Mouse (Mus musculus) ES-Bruce4 (cell line): ENCODE data around the gene Zranb3. TPM values are rescaled to one million over a fixed set of nuclear protein-coding genes. Genes with fewer than 3 reads are reported as not detected.

ENCODE experiments used
- H3K27ac ChIP-seq: 2 replicates; pipeline ENCODE4 v1.5.1; 2012; ENCODE audit warnings: low read length, inconsistent platforms; ENCODE audit not compliant: insufficient read depth
- H3K27me3 ChIP-seq: 2 replicates; pipeline ENCODE4 v1.6.1; 2012; ENCODE audit warnings: mild to moderate bottlenecking, low read length, inconsistent platforms; ENCODE audit not compliant: control insufficient read depth, poor library complexity, insufficient read depth, severe bottlenecking
- H3K36me3 ChIP-seq: 2 replicates; pipeline ENCODE4 v1.6.1; 2012; ENCODE audit warnings: inconsistent platforms, mild to moderate bottlenecking, low read length, moderate library complexity; ENCODE audit not compliant: control insufficient read depth, poor library complexity, insufficient read depth, severe bottlenecking
- H3K4me1 ChIP-seq: one replicate; pipeline ENCODE4 v1.8.1; 2011; ENCODE audit warnings: low read length; ENCODE audit not compliant: control insufficient read depth, insufficient read depth
- H3K4me3 ChIP-seq: 2 replicates; pipeline ENCODE4 v1.5.1; 2011; ENCODE audit warnings: low read depth, mild to moderate bottlenecking, low read length
- H3K9ac ChIP-seq: 2 replicates; pipeline ENCODE4 v1.6.1; 2012; ENCODE audit warnings: low read depth, mild to moderate bottlenecking, inconsistent platforms; ENCODE audit not compliant: poor library complexity, severe bottlenecking
- H3K9me3 ChIP-seq: replicated peaks from 2 replicates; pipeline ENCODE4 v1.6.1; 2012; ENCODE audit warnings: mild to moderate bottlenecking, low read length, inconsistent platforms; ENCODE audit not compliant: control insufficient read depth, poor library complexity, insufficient read depth, severe bottlenecking
- CTCF ChIP-seq: IDR thresholded peaks from one replicate; pipeline ENCODE4 v1.8.1; 2011; ENCODE audit warnings: low read depth, low read length
- EP300 ChIP-seq: IDR thresholded peaks from 2 replicates; pipeline ENCODE4 v1.6.1; 2011; ENCODE audit warnings: low read depth, low read length; ENCODE audit not compliant: insufficient read depth
- POLR2A ChIP-seq: IDR thresholded peaks from one replicate; pipeline ENCODE4 v1.8.1; 2011; ENCODE audit warnings: low read length; ENCODE audit not compliant: insufficient read depth
- polyA plus RNA-seq: library from polyadenylated mRNA; stranded (reverse); fragments of >200 nt; gene quantifications from 2 replicates; pipeline ENCODE4 v1.2.4, GENCODE M21; 2011; ENCODE audit warnings: low read depth; ENCODE audit not compliant: missing spikeins, insufficient read depth, insufficient read length

Zranb3 gene
- polyA plus RNA-seq, 1 experiment = 55.7 TPM

- Histone ChIP-seq H3K9ac (no peak overlapping the region), H3K36me3 (no peaks in the 10 kb centered on the region), H3K9me3 (no peaks in the 10 kb centered on the region; the same call in 1 of the 2 replicates), H3K27me3 (no peaks in the 10 kb centered on the region), H3K27ac (no peak overlapping the region), H3K4me1 (no peaks in the 10 kb centered on the region), H3K4me3 (no peak overlapping the region)
- no peak for TF ChIP-seq EP300
- TF ChIP-seq CTCF = no peak
- TF ChIP-seq POLR2A = no peak
These were observed 45.6 kb downstream of the Zranb3 start for GRCm38 (mm10) chr1:128057269-128057668.

- Histone ChIP-seq H3K27ac (no peak overlapping the region), H3K4me1 (no peaks in the 10 kb centered on the region), H3K4me3 (no peak overlapping the region), H3K27me3 (no peaks in the 10 kb centered on the region), H3K9me3 (no peaks in the 10 kb centered on the region), H3K9ac (no peak overlapping the region), H3K36me3 (no peaks in the 10 kb centered on the region)
- TF ChIP-seq EP300 = no peak
- TF ChIP-seq CTCF = no peak
- no peak for TF ChIP-seq POLR2A
These were observed 55.9 kb downstream of the Zranb3 start for GRCm38 (mm10) chr1:128046920-128047319.

GRCm38 (mm10) chr1:128046455-128046854 lies 56.4 kb downstream of the Zranb3 start:
- no peak overlapping the region for H3K4me3 ChIP-seq
- TF ChIP-seq CTCF = no peak
- TF ChIP-seq EP300 = no peak
- TF ChIP-seq POLR2A = no peak
- H3K4me1 ChIP-seq = no peaks in the 10 kb centered on the region
- no peaks in the 10 kb centered on the region for H3K9me3 ChIP-seq
- no peaks in the 10 kb centered on the region for H3K36me3 ChIP-seq
- H3K9ac ChIP-seq = no peak overlapping the region
- no peak overlapping the region for H3K27ac ChIP-seq
- no peaks in the 10 kb centered on the region for H3K27me3 ChIP-seq

GRCm38 (mm10) chr1:128044181-128044580 lies 58.7 kb downstream of the Zranb3 start:
- Histone ChIP-seq H3K9me3 (no peaks in the 10 kb centered on the region), H3K4me3 (no peak overlapping the region), H3K27me3 (no peaks in the 10 kb centered on the region), H3K27ac (no peak overlapping the region), H3K9ac (no peak overlapping the region), H3K4me1 (no peaks in the 10 kb centered on the region), H3K36me3 (no peaks in the 10 kb centered on the region)
- TF ChIP-seq CTCF = no peak
- no peak for TF ChIP-seq EP300
- no peak for TF ChIP-seq POLR2A

GRCm38 (mm10) chr1:128036296-128036695 lies 66.6 kb downstream of the Zranb3 start:
- H3K4me3 ChIP-seq = no peak overlapping the region
- H3K27ac ChIP-seq = no peak overlapping the region
- TF ChIP-seq EP300 (no peak), CTCF (no peak), POLR2A (no peak)
- no peaks in the 10 kb centered on the region for H3K9me3 ChIP-seq
- no peaks in the 10 kb centered on the region for H3K27me3 ChIP-seq
- no peaks in the 10 kb centered on the region for H3K36me3 ChIP-seq
- H3K4me1 ChIP-seq = no peaks in the 10 kb centered on the region
- H3K9ac ChIP-seq = no peak overlapping the region

- H3K9me3 ChIP-seq = no peaks in the 10 kb centered on the region
- no peak for TF ChIP-seq CTCF
- TF ChIP-seq EP300 = no peak
- TF ChIP-seq POLR2A = no peak
- no peaks in the 10 kb centered on the region for H3K36me3 ChIP-seq
- H3K9ac ChIP-seq = no peak overlapping the region
- H3K4me3 ChIP-seq = no peak overlapping the region
- no peaks in the 10 kb centered on the region for H3K4me1 ChIP-seq
- no peak overlapping the region for H3K27ac ChIP-seq
- no peaks in the 10 kb centered on the region for H3K27me3 ChIP-seq
These were observed 70.7 kb downstream of the Zranb3 start for GRCm38 (mm10) chr1:128032123-128032522.
